Mouse (Mus musculus): ENCODE data around the gene Cxcl3. TPM values are rescaled to one million over a fixed set of nuclear protein-coding genes. Genes with fewer than 3 reads are reported as not detected.

Cxcl3 gene
- not detected for total RNA-seq (2022)

DNA sequence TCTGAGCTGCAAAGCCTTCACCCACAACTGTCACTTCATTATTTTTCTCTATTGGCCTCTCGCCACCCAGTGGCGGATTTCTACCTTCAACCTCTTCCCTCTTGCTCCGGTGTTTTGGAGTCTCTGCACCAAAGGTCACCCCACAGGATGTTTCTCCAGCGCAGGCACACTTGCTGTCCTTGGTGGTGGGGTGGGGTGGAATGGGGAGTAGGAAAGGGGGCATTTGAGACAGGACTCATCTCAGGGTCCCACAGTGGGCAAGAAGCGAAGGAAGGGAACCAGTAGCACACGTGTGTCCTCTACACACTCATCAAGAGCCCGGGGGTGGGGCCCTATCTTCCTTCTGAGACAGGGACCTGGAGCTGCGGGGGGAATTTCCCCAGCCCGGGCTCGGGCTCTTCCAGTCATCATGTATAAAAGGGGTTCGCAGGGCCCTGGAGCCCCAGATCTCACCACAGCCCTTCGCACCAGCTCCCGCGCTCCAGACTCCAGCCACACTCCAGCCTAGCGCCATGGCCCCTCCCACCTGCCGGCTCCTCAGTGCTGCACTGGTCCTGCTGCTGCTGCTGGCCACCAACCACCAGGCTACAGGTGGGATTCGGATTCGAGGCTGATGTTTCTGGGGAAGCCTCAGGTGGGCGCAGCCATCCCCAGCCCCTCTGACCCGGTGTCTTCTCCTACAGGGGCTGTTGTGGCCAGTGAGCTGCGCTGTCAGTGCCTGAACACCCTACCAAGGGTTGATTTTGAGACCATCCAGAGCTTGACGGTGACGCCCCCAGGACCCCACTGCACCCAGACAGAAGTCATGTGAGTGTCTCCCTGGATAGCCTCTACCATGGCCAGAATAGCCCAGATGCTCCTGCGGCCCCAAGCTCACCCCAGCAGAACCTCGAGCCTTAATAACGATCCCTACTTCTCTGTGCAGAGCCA, at the start of gene Cxcl3:
Gene Cxcl3, plus strand, starts transcription at position 445 of the 930 bp plus-strand sequence.
- no peak for DNase-seq

DNA sequence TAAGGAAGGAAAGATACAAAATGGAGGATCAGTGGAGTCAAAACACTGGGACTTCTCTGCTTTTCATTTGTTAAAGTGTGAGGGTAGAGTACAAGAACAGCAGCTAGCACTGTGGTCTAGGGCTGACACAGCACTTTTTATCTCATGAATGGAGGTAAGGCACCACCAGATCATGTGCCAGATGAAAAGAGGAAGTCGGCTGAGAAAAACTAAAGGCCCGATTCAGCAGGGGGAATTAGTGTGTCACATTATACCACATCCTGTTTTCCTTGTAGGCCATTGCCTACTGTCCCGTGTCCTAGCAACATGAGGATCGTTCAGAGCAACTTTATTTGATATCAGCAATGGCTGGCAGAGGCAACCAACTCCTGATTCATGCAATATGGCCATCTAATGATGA, 43.9 kb upstream of the Cxcl3 start:
- DNase-seq = no peak

DNA sequence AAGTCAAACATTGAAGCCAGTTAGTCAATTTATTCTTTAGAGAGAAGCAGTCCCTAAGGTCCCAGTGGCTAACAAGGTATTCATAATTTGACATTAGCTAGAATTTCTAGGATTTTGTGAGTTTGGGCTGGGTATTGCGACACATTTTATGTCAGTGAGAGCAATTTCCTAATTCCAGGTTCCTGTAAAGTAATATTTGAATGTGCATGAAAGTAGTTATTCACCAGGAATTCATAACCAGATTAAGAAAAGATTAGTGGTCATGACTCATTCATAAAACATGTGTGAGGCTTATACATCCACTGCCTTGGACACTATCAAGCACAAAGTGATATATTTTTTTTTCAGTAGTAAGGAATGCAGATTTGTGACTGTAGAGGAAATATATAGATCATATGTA, 32.0 kb upstream of the Cxcl3 start:
- DNase-seq = no peak

DNA sequence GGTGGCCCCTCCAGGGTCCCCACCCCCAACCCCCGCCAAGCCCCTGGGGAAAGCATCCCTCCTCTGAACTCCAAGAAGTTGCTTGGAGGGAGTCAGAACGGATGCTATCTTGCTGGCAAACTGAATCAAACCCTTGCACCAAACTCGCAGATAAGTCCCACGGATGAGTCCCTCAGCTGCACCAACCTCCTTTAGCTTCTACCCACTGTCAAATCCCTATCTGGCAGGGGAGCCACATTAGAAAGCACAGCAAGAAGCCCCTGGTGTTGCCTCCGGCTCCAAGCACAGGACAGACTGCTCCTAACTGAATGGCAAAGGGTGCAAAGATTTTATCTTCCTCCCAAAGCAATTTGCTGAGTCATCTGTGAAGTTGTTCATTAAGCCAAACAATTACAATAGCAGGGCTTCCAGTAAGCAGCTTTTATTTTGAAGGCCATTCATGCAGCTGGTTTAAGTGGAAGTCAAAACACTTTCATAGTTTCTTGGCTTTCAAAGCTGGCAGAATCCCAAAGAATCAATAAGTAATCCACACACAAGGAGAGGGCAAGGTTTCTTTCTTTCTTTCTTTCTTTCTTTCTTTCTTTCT, 27.8 kb upstream of the Cxcl3 start:
- no peak for DNase-seq

DNA sequence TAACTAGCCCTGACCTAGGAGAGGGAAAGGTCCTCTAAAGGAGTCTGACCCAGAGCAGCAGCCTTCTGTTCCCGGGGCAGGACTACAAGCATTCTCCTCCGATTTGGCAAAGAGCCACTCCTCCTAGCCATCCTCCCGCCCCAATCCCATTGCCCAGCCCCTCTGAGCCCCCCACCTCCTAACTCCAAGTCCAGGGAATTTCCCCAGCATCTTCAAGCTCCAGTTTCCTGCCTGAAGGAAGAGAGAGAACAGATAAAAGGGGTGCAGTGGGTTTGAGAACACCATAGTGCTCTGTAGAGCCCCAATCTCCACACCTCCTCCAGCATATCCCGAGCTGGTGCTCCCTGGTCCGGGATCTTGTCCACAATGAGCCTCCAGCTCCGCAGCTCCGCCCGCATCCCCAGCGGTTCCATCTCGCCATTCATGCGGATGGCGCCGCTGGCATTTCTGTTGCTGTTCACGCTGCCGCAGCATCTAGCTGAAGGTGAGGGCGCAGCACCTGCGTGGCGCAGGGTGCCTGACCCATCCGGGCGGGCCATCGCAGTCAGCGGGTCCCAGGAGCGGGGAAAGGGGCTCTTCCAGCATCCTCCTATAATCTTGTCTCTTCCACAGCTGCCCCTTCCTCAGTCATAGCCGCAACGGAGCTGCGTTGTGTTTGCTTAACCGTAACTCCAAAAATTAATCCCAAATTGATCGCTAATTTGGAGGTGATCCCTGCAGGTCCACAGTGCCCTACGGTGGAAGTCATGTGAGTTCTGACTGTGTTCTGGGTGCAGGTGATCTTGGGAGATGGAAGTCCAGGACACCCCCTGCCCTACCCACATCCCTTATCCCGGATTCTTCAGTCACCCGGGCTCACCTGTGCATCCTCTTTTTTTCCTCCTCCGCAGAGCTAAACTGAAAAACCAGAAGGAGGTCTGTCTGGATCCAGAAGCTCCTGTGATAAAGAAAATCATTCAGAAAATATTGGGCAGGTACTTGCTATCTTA, 26.5 kb upstream of the Cxcl3 start, which contains the start of gene Cxcl5:
Gene Cxcl5, plus strand, starts transcription at position 284 of the 989 bp plus-strand sequence.
- no peak for DNase-seq

DNA sequence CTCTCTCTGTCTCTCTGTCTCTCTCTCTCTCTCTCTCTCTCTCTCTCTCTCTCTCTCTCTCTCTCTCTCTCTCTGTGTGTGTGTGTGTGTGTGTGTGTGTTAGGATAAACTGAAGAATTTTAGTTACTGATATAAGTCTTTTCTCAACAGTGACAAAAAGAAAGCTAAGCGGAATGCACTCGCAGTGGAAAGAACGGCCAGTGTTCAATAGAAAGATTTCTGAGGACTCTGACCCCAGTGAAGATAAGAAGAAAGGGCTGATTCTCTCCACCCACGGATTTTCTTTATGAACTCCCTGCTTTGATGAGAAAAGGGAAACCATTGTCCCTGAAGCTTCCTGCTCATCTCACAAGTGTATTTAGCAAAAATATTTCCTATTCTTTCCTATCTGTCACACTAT, 25.6 kb upstream of the Cxcl3 start:
- no peak for DNase-seq

DNA sequence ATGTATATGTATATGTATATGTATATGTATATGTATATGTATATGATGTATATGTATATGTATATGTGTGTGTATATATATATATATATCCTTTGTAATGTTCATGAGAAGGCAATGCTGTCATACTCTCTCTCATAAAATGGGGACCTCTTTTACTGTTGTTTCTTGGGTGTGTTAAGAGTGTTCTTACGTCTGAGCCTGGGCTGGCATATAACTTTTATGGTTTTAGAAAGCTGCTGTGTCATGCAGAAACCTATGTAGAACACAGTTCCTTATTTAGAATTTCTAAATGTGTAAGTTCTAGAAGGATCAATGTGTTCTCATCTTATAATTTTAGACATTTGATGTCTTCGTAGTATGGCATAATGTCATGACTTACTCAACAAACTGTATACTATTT, 25.1 kb upstream of the Cxcl3 start:
- DNase-seq = no peak

DNA sequence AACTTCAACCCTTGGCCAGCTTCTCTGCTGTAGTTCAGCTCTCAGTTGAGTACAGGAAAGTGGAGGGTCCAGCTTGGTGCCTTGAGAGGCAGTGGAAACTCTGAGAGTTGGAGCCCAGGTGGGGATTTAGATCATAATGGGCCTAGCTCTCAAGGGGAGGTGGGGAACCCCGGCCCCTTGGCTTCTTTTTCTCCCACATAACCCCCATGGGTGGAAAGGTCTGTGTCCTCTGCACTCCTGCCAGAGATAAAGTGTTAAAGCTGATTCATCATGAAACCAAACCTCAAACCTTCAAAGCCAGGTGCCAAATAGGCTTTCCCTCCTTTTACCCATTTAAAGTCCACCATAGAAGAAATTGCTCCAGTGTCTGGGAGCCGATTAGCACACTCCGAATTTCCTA, 24.1 kb upstream of the Cxcl3 start:
- DNase-seq = no peak

DNA sequence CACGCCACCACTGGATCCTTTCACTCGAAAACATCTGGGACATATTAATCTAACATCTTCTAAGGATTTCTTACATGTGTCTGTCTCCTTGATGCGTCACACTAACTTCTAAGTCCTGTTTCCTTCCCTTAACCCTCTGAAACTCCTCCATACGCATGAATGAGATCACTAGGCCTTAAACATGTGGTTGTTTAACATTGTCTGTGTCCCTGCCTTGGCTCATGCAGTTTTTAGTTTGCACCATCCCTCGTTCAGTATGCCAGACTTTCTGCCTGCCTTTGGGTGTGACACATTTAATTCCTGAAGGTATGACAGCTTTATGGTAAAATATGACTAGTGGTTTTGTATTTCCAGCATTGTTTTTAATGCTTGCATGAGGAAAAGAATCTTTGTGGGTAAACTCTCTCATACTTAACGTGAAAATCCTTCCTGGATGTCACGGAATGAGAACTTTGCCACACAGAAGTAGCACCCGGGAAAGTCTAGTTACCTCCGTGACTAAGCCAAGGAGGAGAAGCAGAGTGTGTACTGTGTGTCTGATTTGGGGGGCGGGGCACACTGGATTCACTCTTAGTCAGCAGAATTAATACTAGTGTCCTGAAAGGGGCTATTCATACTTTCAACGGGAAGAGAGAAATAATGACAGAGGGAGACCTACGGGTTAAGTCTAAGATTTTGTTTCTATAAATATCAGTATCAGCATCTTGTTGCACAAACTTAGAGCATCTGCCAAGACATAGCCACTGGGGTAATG, 21.8 kb upstream of the Cxcl3 start:
- no peak for DNase-seq

DNA sequence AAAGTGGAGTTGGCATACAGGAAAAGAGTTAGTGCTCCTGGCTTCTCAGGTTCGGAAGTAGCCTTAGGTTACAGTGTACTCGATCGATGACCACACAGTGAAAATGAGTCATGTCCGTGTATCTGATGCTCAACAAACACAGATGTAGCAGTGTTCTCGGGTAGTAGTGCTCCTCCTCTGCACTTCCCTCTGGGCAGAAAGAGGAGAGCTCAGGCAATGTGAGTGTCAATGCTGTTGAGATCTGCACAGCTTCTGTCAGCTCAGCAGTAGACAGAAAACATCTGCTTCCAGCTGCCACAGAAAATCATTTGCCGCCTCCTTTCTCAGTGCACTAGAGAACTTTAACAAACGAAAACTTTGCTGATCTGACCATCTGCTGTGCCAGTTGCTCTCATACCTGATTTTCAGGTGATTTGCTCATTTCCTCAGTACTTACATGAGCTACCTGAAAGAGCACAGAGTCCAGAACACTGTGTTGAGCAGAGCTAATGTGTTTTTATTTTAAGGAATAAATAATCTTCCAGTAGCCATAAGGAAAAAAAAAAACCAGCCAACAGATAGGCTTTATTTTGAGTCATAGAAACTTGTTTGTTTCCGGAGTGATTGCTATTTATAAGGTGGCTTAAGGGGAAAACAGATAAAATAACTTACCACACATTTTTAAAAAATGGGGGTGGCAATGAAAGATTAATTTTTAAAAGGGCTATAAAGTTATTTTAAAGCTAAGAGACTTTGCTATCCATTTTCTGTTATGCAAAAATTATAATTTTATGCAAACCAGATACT, 19.9 kb upstream of the Cxcl3 start:
- no peak for DNase-seq

DNA sequence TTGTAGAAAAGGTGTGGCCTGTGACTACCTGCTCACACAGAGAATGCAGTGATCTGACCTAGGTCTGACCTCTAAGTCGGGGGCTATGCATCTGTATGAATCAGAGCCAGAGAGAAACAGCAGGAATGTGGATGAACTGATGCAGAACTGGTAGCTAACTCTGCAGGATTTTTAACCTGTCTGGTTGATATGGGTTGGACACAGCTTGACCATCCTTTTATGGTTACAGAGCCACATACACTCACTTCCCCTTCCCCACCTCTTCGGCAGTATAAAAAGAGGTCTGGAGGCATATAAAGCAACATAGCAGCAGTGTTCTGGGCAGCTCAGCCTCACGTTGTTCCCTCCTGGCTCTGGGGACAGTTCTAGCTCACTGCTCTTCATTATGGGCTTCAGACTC, 17.7 kb upstream of the Cxcl3 start, which contains the start of gene Ppbp:
Gene Ppbp, plus strand, starts transcription at position 301 of the 400 bp plus-strand sequence.
- no peak for DNase-seq

DNA sequence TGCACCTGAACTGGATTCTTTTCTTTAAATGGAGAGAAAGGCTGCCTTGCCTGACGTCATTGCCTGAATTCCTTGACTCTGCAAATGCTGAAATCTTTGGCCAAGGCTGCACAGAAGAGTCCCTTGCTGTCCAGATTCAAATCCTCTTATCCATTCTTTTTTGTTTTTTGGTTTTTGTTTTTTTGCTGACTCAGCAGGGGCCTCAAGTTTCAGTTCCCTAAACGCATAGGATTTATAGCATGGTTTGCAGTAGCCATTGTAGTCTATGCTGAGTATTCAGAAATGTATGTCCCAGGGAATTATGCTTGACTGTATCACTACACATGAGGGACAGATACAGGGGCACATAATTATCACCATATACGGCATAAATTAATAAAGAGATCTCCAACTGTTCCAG, 14.5 kb upstream of the Cxcl3 start:
- no peak for DNase-seq

DNA sequence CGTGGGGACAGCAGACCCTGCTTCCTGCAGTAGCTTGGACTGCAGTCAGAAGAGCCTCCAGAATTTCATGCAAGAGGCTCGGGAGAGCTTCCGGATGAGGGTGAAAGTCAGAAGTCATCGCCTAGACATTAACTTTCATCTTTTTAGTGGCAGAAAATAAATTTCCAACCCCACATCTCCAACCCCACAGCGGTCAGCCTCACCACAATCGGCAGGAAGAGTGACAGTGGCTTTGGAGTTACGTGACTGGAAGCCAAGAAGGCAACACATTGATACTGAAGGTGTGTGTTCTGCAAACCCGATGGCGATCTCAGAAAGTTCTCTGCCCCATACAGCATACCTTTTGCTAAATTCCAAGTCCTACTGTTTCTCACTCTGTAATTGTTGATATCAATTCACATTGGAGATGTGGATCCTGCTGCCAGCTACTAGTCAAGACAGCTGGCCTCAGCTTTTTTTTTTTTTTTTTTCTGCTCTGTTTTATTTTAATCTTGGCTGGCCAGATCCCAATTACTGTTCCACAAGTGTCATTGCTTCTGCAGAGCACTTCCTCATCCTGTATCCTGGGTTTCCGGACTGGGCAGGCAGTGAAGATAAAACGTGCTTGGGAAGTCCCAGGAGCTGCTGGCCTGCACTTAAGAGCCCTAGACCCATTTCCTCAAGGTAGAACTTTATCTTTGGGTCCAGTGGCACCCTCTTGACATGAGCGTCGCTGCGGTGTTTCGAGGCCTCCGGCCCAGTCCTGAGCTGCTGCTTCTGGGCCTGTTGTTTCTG, 13.8 kb upstream of the Cxcl3 start, which contains the start of gene Pf4:
Gene Pf4, plus strand, starts transcription at position 556 of the 774 bp plus-strand sequence.
- DNase-seq = no peak

DNA sequence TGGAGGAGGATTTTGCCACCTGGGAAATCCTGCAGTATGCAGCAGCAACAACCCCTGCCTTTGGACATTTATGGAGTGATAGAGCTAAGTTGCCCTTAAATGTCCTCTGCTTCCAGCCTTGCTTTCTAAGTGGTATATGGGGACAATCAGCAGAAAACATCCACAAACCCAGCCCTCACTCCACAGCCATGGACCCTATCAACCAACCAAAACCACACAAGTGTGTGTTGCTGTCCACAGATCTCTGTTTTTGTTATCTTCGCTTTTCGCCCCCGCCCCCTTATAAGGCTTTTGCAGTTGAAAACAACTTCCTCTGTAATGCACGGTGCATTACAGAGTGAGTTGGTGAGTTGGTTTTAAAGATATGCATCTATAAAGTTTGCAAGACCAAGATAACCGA, 10.3 kb upstream of the Cxcl3 start:
- DNase-seq = no peak

DNA sequence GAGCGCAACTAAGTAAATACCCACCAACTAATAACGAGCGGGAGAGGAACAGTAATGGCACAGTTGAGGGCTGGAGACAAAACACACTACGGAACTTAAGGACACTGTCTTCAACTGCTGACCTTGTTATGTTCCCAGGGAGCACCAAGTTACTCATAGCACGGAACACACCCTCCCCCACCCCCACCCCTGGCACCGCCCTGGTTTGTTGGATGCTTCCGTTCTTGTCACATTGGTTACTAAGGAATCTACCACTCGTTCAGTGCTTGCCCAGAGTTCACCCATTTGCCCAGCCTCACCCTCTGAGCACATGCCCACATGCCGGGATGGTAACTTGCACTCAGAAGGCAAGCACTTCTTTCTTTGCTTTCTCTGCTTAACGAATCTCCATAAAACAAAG, 8.3 kb upstream of the Cxcl3 start:
- no peak for DNase-seq

DNA sequence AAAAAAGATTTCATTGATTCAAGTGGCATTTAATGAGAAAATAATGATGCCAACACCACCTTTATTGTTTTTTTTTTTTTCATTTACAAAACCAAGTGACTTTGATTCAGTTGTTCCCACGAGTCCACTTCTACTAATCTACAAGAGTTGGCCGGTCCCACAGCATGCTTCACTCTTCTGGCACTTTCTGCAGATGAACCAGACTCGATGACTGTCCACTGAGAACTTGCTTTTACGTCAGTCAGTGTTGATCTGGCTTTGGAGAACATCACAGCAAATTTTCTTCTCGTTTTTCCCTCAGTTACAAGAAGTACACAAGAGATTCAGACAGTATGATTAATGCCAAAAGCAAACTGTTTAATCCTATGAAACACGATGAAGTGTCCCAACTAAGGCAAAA, 7.0 kb upstream of the Cxcl3 start:
- DNase-seq = no peak

DNA sequence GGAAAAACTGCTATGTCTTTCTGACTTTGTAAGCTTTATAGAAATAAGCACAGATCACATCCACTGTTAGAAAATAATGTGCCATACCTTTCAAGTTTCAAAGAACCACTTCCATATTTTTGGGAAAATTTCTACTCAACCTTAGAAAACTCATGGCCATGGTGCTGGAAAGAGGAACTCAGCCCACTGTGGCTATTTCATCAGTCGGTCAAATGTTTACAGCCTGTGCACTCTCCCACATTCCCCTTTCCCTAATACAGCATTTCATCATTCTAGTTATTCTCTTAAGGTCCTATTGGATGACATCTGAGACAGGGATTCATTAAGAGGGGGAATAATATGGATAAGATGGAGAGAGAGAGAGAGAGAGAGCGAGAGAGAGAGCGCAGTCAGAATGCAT, 2.2 kb upstream of the Cxcl3 start:
- DNase-seq = no peak

DNA sequence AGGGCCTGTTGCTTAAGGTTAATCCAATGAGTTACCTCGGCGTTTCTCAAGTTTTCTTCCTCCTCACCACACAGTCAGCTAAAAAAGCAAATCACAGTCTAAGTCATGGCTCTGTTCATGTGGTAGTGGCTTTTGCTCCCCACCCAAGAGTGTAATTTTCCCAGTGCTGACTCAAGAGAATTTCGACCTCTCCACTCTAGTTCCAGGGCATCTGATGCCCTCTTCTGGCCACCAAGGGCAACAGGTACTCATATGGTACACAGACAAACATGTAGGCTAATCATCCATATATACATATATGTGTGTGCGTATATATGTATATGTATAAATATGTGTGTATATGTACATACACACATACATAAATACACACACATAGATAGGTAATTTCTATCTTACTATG, 2.2 kb downstream of the Cxcl3 start:
- DNase-seq = no peak

DNA sequence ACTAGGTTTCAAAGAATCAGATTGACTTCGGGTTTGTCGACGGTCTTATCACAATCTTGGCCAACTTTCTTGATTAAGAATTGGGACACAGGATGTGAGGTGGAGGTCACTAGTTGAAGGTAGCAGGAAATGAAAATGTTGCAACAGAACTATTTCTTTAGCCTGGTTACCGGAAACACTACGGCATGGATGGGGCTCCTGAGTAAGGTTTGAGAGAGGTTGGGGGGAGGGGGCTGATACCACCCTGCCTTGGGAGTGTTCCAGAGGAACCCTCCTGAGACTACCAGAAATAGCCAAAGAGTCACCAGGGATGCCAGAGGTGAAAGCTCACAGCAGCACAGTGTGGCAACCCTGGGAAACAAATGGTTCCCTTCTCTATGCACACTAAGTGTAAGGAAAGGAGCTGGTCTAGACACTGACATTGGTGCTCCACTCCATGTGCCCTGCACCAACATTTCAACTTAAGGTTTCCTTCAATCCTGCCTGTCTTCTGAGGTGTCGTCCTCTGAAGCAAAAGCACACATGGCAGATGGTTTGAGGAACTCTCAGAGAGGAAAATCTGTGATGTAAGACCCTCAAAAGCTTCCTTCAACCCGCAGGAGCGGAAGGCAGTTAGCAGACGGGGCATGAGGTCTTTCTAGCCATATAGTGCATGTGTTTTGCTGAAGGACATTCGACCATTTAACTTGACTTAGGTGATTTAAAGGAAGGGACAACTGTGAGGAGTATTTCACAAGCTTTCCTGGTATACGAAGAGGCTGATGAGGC, 3.6 kb downstream of the Cxcl3 start:
- peak; percentile 16 for DNase-seq

Data from adrenal gland, adult 8-10 months (tissue).